ENCODE assay signal across 27 mouse cellular contexts in genomic region chr19:6482886-6483285, GRCm38 (mm10). TPM values are rescaled to one million over a fixed set of nuclear protein-coding genes. Genes with fewer than 3 reads are reported as not detected.
A peak's percentile ranks its signal among the peaks of the same experiment; 100 is the strongest.
DNase-seq lines count a peak whose midpoint lies in the region; ATAC-seq and TF ChIP-seq lines count a peak whose summit lies in the region.
"Had no signal": no experiment of that assay in that cellular context is flagged by ENCODE, and none has a peak within 500 bp of the region (broad histone marks: within the 10 kb centered on the region; RNA-seq: fewer than 3 reads in every experiment).

No protein-coding gene starts in this region.

- no peak for ATAC-seq in forebrain, embryonic 13.5 days
- ATAC-seq in forebrain, postnatal 0 days = no peak; the same call in 1 of the 2 replicates
- ATAC-seq: inflammation-experienced regulatory T-cells, adult 6 months; intestine, postnatal 0 days had no signal

- WGBS in forebrain, embryonic 13.5 days = 57% methylated on average over 6 of the region's 6 CpGs
- WGBS in forebrain, postnatal 0 days = 52% methylated on average over 6 of the region's 6 CpGs

- peak; percentile 68 for DNase-seq in cerebellum, adult 9-11 months
- no peak for DNase-seq in cerebellum, adult 9-10 months
- no peak for DNase-seq in forebrain, postnatal 0 days
- DNase-seq in layer of hippocampus, adult 2 months (ENCODE audit: low spot score in 2 of 2) = no peak
- no peak for DNase-seq in layer of hippocampus, adult 18-20 months (ENCODE audit: low spot score in 2 of 2)
- DNase-seq in heart, postnatal 10 days = no peak
- DNase-seq: adrenal gland, adult 2 months; adrenal gland, postnatal 25 days; embryo, embryonic 11 days; gastrocnemius, adult 2 months; gastrocnemius, postnatal 36 days; heart, adult 11 months; heart, postnatal 4 days; kidney, adult 9 months; kidney, postnatal 10 days had no signal

- no peak overlapping the region for H3K9ac ChIP-seq in forebrain, embryonic 13.5 days
- no peak overlapping the region for H3K9ac ChIP-seq in forebrain, postnatal 0 days
- H3K9ac ChIP-seq: embryonic facial prominence, embryonic 15.5 days; heart, embryonic 13.5 days; hindbrain, embryonic 13.5 days had no signal

- H3K9me3 ChIP-seq in forebrain, embryonic 13.5 days (replicated peaks) = no peaks in the 10 kb centered on the region
- no peaks in the 10 kb centered on the region for H3K9me3 ChIP-seq in forebrain, postnatal 0 days (ENCODE audit: low read length)
- H3K9me3 ChIP-seq: embryonic facial prominence, embryonic 15.5 days; heart, embryonic 13.5 days; hindbrain, embryonic 13.5 days had no signal

- intact Hi-C loops in heart, postnatal 10 days (cut with DNase I) = loop anchor here (10.0 kb wide), 1 partner anchor 542 kb away; no protein-coding TSS in a partner anchor

- no peak for TF ChIP-seq CTCF in forebrain, postnatal 0 days (IDR thresholded peaks at IDR 0.05; ENCODE audit: low read depth)
- no peak for TF ChIP-seq CTCF in layer of hippocampus, adult 2 months (conservative IDR thresholded peaks at IDR 0.05)

- H3K4me1 ChIP-seq in forebrain, embryonic 13.5 days = peaks cover 5% of the 10 kb centered on the region; the same call in 1 of the 2 replicates
- H3K4me1 ChIP-seq in forebrain, postnatal 0 days (ENCODE audit: insufficient read depth) = no peaks in the 10 kb centered on the region
- H3K4me1 ChIP-seq: embryonic facial prominence, embryonic 15.5 days; heart, embryonic 13.5 days had no signal

- no peak overlapping the region for H3K4me2 ChIP-seq in forebrain, embryonic 13.5 days
- no peak overlapping the region for H3K4me2 ChIP-seq in forebrain, postnatal 0 days (ENCODE audit: low read depth)
- H3K4me2 ChIP-seq: embryonic facial prominence, embryonic 15.5 days; heart, embryonic 13.5 days; hindbrain, embryonic 13.5 days had no signal

- no peaks in the 10 kb centered on the region for H3K27me3 ChIP-seq in forebrain, embryonic 13.5 days
- H3K27me3 ChIP-seq in forebrain, postnatal 0 days (ENCODE audit: insufficient read depth, low read length) = no peaks in the 10 kb centered on the region
- H3K27me3 ChIP-seq: embryonic facial prominence, embryonic 15.5 days; hindbrain, embryonic 13.5 days had no signal

- no peak overlapping the region for H3K4me3 ChIP-seq in forebrain, embryonic 13.5 days
- no peak overlapping the region for H3K4me3 ChIP-seq in forebrain, postnatal 0 days (ENCODE audit: low read depth, low read length)
- H3K4me3 ChIP-seq in layer of hippocampus, adult 2 months = no peak overlapping the region
- H3K4me3 ChIP-seq: embryonic facial prominence, embryonic 15.5 days; erythroblast, embryonic 14.5 days; gastrocnemius, adult 2 months; heart, embryonic 13.5 days; hindbrain, embryonic 13.5 days had no signal

- peaks cover 19% of the 10 kb centered on the region for H3K36me3 ChIP-seq in forebrain, embryonic 13.5 days (ENCODE audit: poor library complexity, severe bottlenecking)
- peaks cover 57% of the 10 kb centered on the region for H3K36me3 ChIP-seq in forebrain, postnatal 0 days (ENCODE audit: insufficient read depth)
- H3K36me3 ChIP-seq: embryonic facial prominence, embryonic 15.5 days; heart, embryonic 13.5 days had no signal

- H3K27ac ChIP-seq in forebrain, embryonic 13.5 days = 0 out of 2 replicates have a peak overlapping the region, but pooled peaks have one; percentile 10
- no peak overlapping the region for H3K27ac ChIP-seq in forebrain, postnatal 0 days (ENCODE audit: low read depth, low read length)
- H3K27ac ChIP-seq in layer of hippocampus, adult 2 months = peak overlapping the region; percentile 11; the same call in 1 of the 2 replicates
- H3K27ac ChIP-seq: embryonic facial prominence, embryonic 15.5 days; gastrocnemius, adult 2 months; heart, embryonic 13.5 days; hindbrain, embryonic 13.5 days had no signal

RNA-seq across cellular contexts. Expression of gene Slc22a12, which starts 59.9 kb away (rescaled TPM):
- not detected in 2 replicates for polyA plus RNA-seq in forebrain, embryonic 13.5 days (2015; fragmentation: Nextera tagmentation; extraction: Ambion mirVana)
- not detected in 2 replicates for total RNA-seq in forebrain, postnatal 0 days (2014; rRNA removed)
- polyA plus RNA-seq in forebrain, postnatal 0 days (2015; fragmentation: Nextera tagmentation; extraction: Ambion mirVana) = 0.15 and 0.40 TPM in 2 replicates
- under 1 TPM; 0.20 to 0.37 TPM for total RNA-seq in layer of hippocampus, adult 2 months (2021)
- total RNA-seq in layer of hippocampus, adult 18-20 months (2021) = under 1 TPM; 0.28 to 0.72 TPM
- not detected for total RNA-seq in heart, postnatal 10 days (2021)
- total RNA-seq: adrenal gland, postnatal 25 days; common myeloid progenitor, adult 5-6 weeks; ES-E14; gastrocnemius, adult 2 months; gastrocnemius, postnatal 36 days; heart, postnatal 4 days had no signal
- polyA plus RNA-seq: embryonic facial prominence, embryonic 11.5 days; embryonic facial prominence, embryonic 15.5 days; erythroblast, embryonic 14.5 days; forebrain, embryonic 11.5 days; heart, embryonic 13.5 days; heart, postnatal 0 days; inflammation-experienced regulatory T-cells, adult 6 months; intestine, postnatal 0 days had no signal
